Mouse (Mus musculus) midbrain, postnatal 0 days (tissue): ENCODE results near the gene Inpp5f. TPM values are rescaled to one million over a fixed set of nuclear protein-coding genes. Genes with fewer than 3 reads are reported as not detected.

ENCODE experiments used
- ATAC-seq: fragments of 200-750 bp; cut with Nextera tagmentation; 2 replicates; pipeline ENCODE4 v1.8.0; 2017; ENCODE audit warnings: moderate number of reproducible peaks, mild to moderate bottlenecking, moderate TSS enrichment, moderate library complexity; ENCODE audit not compliant: low FRiP score
- DNase-seq: peaks from one replicate; pipeline ENCODE4 v3.0.0-alpha.2; 2015; ENCODE audit warnings: low spot score
- H3K27ac ChIP-seq: fragments of 300-500 bp; sonication (generic); 2 replicates; pipeline ENCODE4 v1.5.1; 2014; ENCODE audit warnings: low read depth, mild to moderate bottlenecking, low read length, mixed read lengths
- H3K27me3 ChIP-seq: fragments of 300-500 bp; sonication (generic); 2 replicates; pipeline ENCODE4 v1.6.1; 2014; ENCODE audit warnings: low read length, control low read depth, mixed read lengths; ENCODE audit not compliant: insufficient read depth
- H3K36me3 ChIP-seq: fragments of 300-500 bp; sonication (generic); 2 replicates; pipeline ENCODE4 v1.6.1; 2014; ENCODE audit warnings: low read length, control low read depth, mixed read lengths; ENCODE audit not compliant: insufficient read depth
- H3K4me1 ChIP-seq: fragments of 300-500 bp; sonication (generic); 2 replicates; pipeline ENCODE4 v1.6.1; 2014; ENCODE audit warnings: mild to moderate bottlenecking, control low read depth, antibody characterized with exemption, low read length, mixed read lengths; ENCODE audit not compliant: insufficient read depth
- H3K4me2 ChIP-seq: fragments of 300-500 bp; sonication (generic); 2 replicates; pipeline ENCODE4 v1.6.1; 2014; ENCODE audit warnings: low read depth, mild to moderate bottlenecking, low read length, mixed read lengths; ENCODE audit not compliant: poor library complexity, severe bottlenecking
- H3K4me3 ChIP-seq: fragments of 300-500 bp; sonication (generic); 2 replicates; pipeline ENCODE4 v1.5.1; 2014; ENCODE audit warnings: low read depth, mild to moderate bottlenecking, low read length, moderate library complexity
- H3K9ac ChIP-seq: fragments of 300-500 bp; sonication (generic); replicated peaks from 2 replicates; pipeline ENCODE4 v1.6.1; 2014; ENCODE audit warnings: mild to moderate bottlenecking, low read length, moderate library complexity, mixed read lengths; ENCODE audit not compliant: poor library complexity, severe bottlenecking
- H3K9me3 ChIP-seq: fragments of 300-500 bp; sonication (generic); 2 replicates; pipeline ENCODE4 v1.6.1; 2016; ENCODE audit warnings: low read length, control low read depth
- CTCF ChIP-seq: IDR thresholded peaks from 2 replicates; pipeline ENCODE4 v1.5.1; 2016; ENCODE audit warnings: antibody characterized with exemption, mild to moderate bottlenecking
- WGBS: fragments of 180-500 bp; shearing (Covaris S2); extraction: QIAGEN DNeasy Blood & Tissue Kit; methylation state at CpG from one replicate; pipeline ENCODE4 v1.1.7; 2014; 5-methylcytosine and 5-hydroxymethylcytosine counted together
- polyA plus RNA-seq: library from polyadenylated mRNA; unstranded; fragments of >200 nt; fragmentation: Nextera tagmentation; extraction: Ambion mirVana; gene quantifications from 2 replicates; pipeline ENCODE4 v1.2.1, GENCODE M21; 2015
- total RNA-seq: library from RNA; depleted of rRNA; stranded (reverse); fragments of >200 nt; gene quantifications from 2 replicates; pipeline ENCODE4 v1.2.3, GENCODE M21; 2014

The Inpp5f gene
- total and polyA plus RNA-seq, 2 experiments from 2014 or later: 424 to 503 TPM

DNA sequence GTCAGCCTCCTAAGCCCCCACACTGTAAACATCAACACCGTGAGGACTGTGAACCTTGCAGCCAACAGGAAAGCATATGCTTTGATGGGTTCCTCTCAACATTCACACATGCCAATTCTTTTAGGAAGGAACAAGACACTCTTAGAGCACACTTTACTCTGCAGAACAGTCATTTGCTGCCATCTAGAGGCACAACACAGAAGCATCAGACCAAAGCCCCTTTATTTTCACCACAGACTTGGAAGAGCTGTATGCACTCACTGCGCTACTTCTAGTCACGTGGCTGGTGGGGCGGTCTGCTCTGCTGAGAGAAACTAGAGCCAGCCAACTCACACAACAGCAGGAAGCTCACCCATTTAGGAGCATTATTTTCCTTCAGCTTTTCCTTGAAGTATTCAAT, 113.6 kb downstream of the Inpp5f start:
- 19% methylated on average over 4 of the region's 4 CpGs for WGBS
- peaks cover 9% of the 10 kb centered on the region; the same call in 1 of the 2 replicates for H3K36me3 ChIP-seq
- H3K4me3 ChIP-seq: no peak overlapping the region
- no peaks in the 10 kb centered on the region for H3K4me1 ChIP-seq
- peak; percentile 87 for ATAC-seq
- H3K9ac ChIP-seq: no peak overlapping the region
- no peaks in the 10 kb centered on the region for H3K9me3 ChIP-seq
- H3K4me2 ChIP-seq: no peak overlapping the region
- DNase-seq: peak; percentile 92
- no peaks in the 10 kb centered on the region for H3K27me3 ChIP-seq
- peak overlapping the region; percentile 33 for H3K27ac ChIP-seq
- peak; percentile 91 for TF ChIP-seq CTCF

DNA sequence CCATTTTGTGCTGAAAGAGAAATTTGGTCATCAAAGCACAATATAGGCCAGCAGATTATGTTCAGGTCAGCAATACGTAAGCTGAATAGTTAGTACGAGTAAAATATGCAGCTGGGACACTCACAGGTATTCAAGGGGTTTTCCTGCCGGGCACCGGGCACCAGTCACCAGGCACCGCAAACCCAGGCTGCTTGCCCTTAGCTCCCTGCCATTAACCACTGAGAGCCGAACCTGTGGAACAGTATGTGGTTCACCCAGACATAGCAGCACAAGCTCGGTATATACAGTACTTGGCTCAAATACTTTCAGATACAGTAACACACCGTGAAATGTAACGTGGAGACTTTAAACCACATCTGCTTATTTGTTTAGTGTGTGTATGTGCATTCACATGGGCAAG, 114.1 kb downstream of the Inpp5f start:
- Histone ChIP-seq H3K36me3 (peaks cover 7% of the 10 kb centered on the region; the same call in 1 of the 2 replicates), H3K9me3 (no peaks in the 10 kb centered on the region), H3K27ac (peak overlapping the region; percentile 33), H3K27me3 (no peaks in the 10 kb centered on the region), H3K4me3 (no peak overlapping the region), H3K9ac (no peak overlapping the region), H3K4me2 (no peak overlapping the region), H3K4me1 (no peaks in the 10 kb centered on the region)
- DNase-seq (no peak), ATAC-seq (no peak)
- no peak for TF ChIP-seq CTCF
- WGBS: 80% methylated on average over 9 of the region's 9 CpGs

DNA sequence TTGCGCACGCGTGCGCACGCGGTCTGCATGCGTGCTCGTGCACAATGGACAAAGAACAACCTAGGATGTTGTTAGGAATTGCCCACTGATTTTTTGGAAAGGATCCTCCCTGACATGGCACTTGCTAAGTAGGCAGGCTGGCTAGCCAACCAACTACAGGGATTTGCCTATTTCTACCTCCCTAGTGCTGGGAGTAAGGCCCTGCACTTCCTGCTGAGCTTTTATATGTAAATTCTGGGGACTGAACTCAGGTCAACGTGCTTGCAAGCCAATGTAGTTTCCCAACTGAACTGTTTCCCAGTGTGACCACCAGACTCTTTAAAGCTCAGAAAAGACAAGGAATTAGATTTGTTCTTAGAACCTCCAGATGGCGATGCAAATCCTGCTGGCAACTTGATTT, 115.9 kb downstream of the Inpp5f start:
- no peaks in the 10 kb centered on the region for H3K9me3 ChIP-seq
- H3K27ac ChIP-seq: no peak overlapping the region
- H3K27me3 ChIP-seq: no peaks in the 10 kb centered on the region
- H3K9ac ChIP-seq: no peak overlapping the region
- H3K4me1 ChIP-seq: no peaks in the 10 kb centered on the region
- H3K36me3 ChIP-seq: peaks cover 4% of the 10 kb centered on the region; the same call in 1 of the 2 replicates
- no peak overlapping the region for H3K4me3 ChIP-seq
- ATAC-seq: no peak
- TF ChIP-seq CTCF: peak; percentile 5; the same call in 1 of the 2 replicates
- WGBS: 44% methylated on average over 10 of the region's 10 CpGs
- no peak for DNase-seq
- H3K4me2 ChIP-seq: no peak overlapping the region

DNA sequence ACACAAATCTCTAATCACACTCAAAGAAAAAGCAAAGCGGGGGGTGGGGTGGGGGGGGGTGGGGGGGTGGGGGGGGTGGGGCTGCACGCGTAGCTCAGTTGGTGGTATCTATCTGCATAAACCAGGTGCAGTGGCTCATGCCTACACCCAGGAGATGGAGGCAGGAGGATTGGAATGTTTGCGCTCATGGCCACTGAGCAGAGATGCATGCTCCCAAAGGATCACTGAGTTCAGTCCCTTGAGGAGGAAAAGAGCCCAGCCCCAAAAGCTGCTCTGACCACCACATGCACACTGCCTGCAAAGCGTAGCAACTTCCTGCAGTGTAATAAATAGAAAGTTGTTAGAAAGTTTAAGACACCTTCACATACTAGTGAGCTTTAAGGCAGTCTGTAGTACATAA, 116.6 kb downstream of the Inpp5f start:
- Histone ChIP-seq H3K4me2 (no peak overlapping the region), H3K9me3 (no peaks in the 10 kb centered on the region), H3K4me3 (no peak overlapping the region), H3K27ac (no peak overlapping the region), H3K4me1 (no peaks in the 10 kb centered on the region), H3K36me3 (no peaks in the 10 kb centered on the region), H3K9ac (no peak overlapping the region), H3K27me3 (no peaks in the 10 kb centered on the region)
- no peak for TF ChIP-seq CTCF
- 42% methylated on average over 5 of the region's 5 CpGs for WGBS
- no peak for ATAC-seq
- DNase-seq: no peak

DNA sequence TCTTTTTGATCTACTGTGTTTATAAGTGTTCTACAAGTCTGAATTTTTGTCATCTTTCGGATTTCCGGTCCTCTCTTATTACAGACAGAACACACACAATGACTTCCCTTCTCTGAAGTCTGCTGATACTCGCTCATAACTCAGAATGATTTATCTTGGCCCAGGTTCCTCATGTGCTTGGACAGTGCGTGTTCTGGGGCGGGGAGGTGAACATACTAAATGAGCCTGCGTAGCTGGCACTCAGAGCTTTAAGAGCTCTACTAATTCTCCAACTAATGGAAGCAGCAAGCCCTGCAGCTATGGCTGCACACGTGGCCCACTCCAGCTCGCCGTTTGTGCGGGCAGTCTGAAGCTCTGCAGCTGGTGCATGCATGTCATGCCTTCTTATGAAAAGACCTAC, 117.6 kb downstream of the Inpp5f start:
- Histone ChIP-seq H3K9ac (no peak overlapping the region), H3K27me3 (no peaks in the 10 kb centered on the region), H3K4me2 (no peak overlapping the region), H3K4me1 (no peaks in the 10 kb centered on the region), H3K27ac (no peak overlapping the region), H3K36me3 (no peaks in the 10 kb centered on the region), H3K9me3 (no peaks in the 10 kb centered on the region), H3K4me3 (no peak overlapping the region)
- ATAC-seq (no peak), DNase-seq (no peak)
- WGBS: 88% methylated on average over 10 of the region's 10 CpGs
- TF ChIP-seq CTCF: no peak

DNA sequence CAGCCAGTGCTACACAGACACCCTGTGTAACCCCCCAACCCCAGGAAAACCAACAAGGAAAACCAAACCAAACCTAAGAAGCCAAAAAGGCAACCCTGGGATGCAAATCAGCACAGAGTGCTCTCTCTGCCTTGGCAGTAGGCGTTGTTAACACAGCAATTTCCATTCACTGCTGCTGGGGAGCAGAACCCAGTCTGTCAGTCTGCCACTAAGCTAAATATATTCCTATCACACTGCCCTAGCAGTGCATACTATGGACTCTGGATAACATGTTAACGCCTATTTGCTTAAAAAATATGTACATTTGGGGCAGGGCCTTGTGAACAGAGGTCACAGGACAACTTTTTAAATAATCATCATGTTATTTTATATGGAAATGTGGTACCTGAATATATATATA, 120.5 kb downstream of the Inpp5f start:
- ATAC-seq (no peak), DNase-seq (no peak)
- TF ChIP-seq CTCF: no peak
- no peak overlapping the region for H3K9ac ChIP-seq
- no peak overlapping the region for H3K4me2 ChIP-seq
- 77% methylated on average over 2 of the region's 2 CpGs for WGBS
- H3K9me3 ChIP-seq: no peaks in the 10 kb centered on the region
- no peaks in the 10 kb centered on the region for H3K4me1 ChIP-seq
- H3K36me3 ChIP-seq: no peaks in the 10 kb centered on the region
- no peaks in the 10 kb centered on the region for H3K27me3 ChIP-seq
- H3K4me3 ChIP-seq: no peak overlapping the region
- H3K27ac ChIP-seq: no peak overlapping the region
